Mouse (Mus musculus) limb, embryonic 15.5 days (tissue): Measurements from ENCODE around the gene Gmeb2. TPM values are rescaled to one million over a fixed set of nuclear protein-coding genes. Genes with fewer than 3 reads are reported as not detected.

Experiments
- ATAC-seq: fragments of 200-750 bp; cut with Nextera tagmentation; 2 replicates; pipeline ENCODE4 v1.8.0; 2017; ENCODE audit warnings: low read depth, moderate TSS enrichment; ENCODE audit not compliant: insufficient number of reproducible peaks, low FRiP score, low TSS enrichment
- H3K27ac ChIP-seq: fragments of 300-500 bp; sonication (generic); 2 replicates; pipeline ENCODE4 v1.5.1; 2015; ENCODE audit warnings: moderate library complexity, mild to moderate bottlenecking, inconsistent platforms
- H3K27me3 ChIP-seq: fragments of 300-500 bp; sonication (generic); 2 replicates; pipeline ENCODE4 v1.6.1; 2015; ENCODE audit warnings: inconsistent platforms
- H3K36me3 ChIP-seq: fragments of 300-500 bp; sonication (generic); 2 replicates; pipeline ENCODE4 v1.6.1; 2015; ENCODE audit warnings: inconsistent platforms
- H3K4me1 ChIP-seq: fragments of 300-500 bp; sonication (generic); 2 replicates; pipeline ENCODE4 v1.6.1; 2015; ENCODE audit warnings: inconsistent platforms
- H3K4me2 ChIP-seq: fragments of 300-500 bp; sonication (generic); 2 replicates; pipeline ENCODE4 v1.6.1; 2015; ENCODE audit warnings: mild to moderate bottlenecking, inconsistent platforms
- H3K4me3 ChIP-seq: fragments of 300-500 bp; sonication (generic); 2 replicates; pipeline ENCODE4 v1.5.1; 2015; ENCODE audit warnings: mild to moderate bottlenecking, inconsistent platforms
- H3K9ac ChIP-seq: fragments of 300-500 bp; sonication (generic); 2 replicates; pipeline ENCODE4 v1.6.1; 2015; ENCODE audit warnings: inconsistent platforms
- H3K9me3 ChIP-seq: fragments of 300-500 bp; sonication (generic); 2 replicates; pipeline ENCODE4 v1.6.1; 2016; ENCODE audit warnings: inconsistent platforms
- WGBS: fragments of 180-500 bp; shearing (Covaris S2); methylation state at CpG from one replicate; pipeline ENCODE4 v1.1.7; 2015; 5-methylcytosine and 5-hydroxymethylcytosine counted together
- polyA plus RNA-seq: library from polyadenylated mRNA; unstranded; fragments of >200 nt; fragmentation: Nextera tagmentation; extraction: Ambion mirVana; gene quantifications from 2 replicates; pipeline ENCODE4 v1.2.1, GENCODE M21; 2015

The Gmeb2 gene
- polyA plus RNA-seq, 1 experiment from 2014 or later = 15.1 TPM

GRCm38 (mm10) chr2:181238091-181238610 is 49.7 kb downstream of the Gmeb2 start:
- Histone ChIP-seq H3K4me3 (no peak overlapping the region), H3K27me3 (no peaks in the 10 kb centered on the region), H3K4me1 (peaks cover 14% of the 10 kb centered on the region), H3K9me3 (no peaks in the 10 kb centered on the region), H3K36me3 (peaks cover 24% of the 10 kb centered on the region), H3K4me2 (no peak overlapping the region), H3K9ac (no peak overlapping the region), H3K27ac (no peak overlapping the region)
- 80% methylated on average over 10 of the region's 10 CpGs for WGBS
- ATAC-seq = no peak

- Histone ChIP-seq H3K9me3 (no peaks in the 10 kb centered on the region), H3K9ac (no peak overlapping the region)
- WGBS = 90% methylated on average over 17 of the region's 17 CpGs
These were observed 50.4 kb downstream of the Gmeb2 start for GRCm38 (mm10) chr2:181237251-181238014.

GRCm38 (mm10) chr2:181235681-181236566 is 51.9 kb downstream of the Gmeb2 start:
- Histone ChIP-seq H3K36me3 (peaks cover 24% of the 10 kb centered on the region), H3K9ac (no peak overlapping the region), H3K4me3 (no peak overlapping the region), H3K4me1 (0 out of 2 replicates have a peak, but pooled peaks cover 2% of the 10 kb centered on the region), H3K27me3 (no peaks in the 10 kb centered on the region), H3K4me2 (no peak overlapping the region), H3K27ac (no peak overlapping the region), H3K9me3 (no peaks in the 10 kb centered on the region)
- ATAC-seq = no peak
- 84% methylated on average over 23 of the region's 23 CpGs for WGBS

More at GRCm38 (mm10) chr2:181237251-181238014, 50.4 kb downstream of the Gmeb2 start:
- no peak overlapping the region for H3K27ac ChIP-seq
- no peak overlapping the region for H3K4me3 ChIP-seq
- H3K27me3 ChIP-seq = no peaks in the 10 kb centered on the region
- H3K4me1 ChIP-seq = peaks cover 14% of the 10 kb centered on the region
- no peak for ATAC-seq
- peaks cover 24% of the 10 kb centered on the region for H3K36me3 ChIP-seq
- H3K4me2 ChIP-seq = no peak overlapping the region

- Histone ChIP-seq H3K27me3 (no peaks in the 10 kb centered on the region), H3K27ac (no peak overlapping the region), H3K36me3 (peaks cover 27% of the 10 kb centered on the region), H3K4me2 (no peak overlapping the region), H3K4me3 (no peak overlapping the region), H3K9ac (no peak overlapping the region), H3K4me1 (0 out of 2 replicates have a peak, but pooled peaks cover 2% of the 10 kb centered on the region), H3K9me3 (no peaks in the 10 kb centered on the region)
- ATAC-seq = no peak
- 88% methylated on average over 11 of the region's 11 CpGs for WGBS
These were observed 53.2 kb downstream of the Gmeb2 start for GRCm38 (mm10) chr2:181234680-181235079.

- ATAC-seq = no peak
- no peak overlapping the region for H3K27ac ChIP-seq
- no peak overlapping the region for H3K9ac ChIP-seq
- H3K36me3 ChIP-seq = peaks cover 32% of the 10 kb centered on the region
- no peak overlapping the region for H3K4me2 ChIP-seq
- WGBS = 86% methylated on average over 15 of the region's 15 CpGs
- H3K9me3 ChIP-seq = no peaks in the 10 kb centered on the region
- no peaks in the 10 kb centered on the region for H3K4me1 ChIP-seq
- H3K4me3 ChIP-seq = no peak overlapping the region
- no peaks in the 10 kb centered on the region for H3K27me3 ChIP-seq
These were observed 54.4 kb downstream of the Gmeb2 start for GRCm38 (mm10) chr2:181233443-181233842.

GRCm38 (mm10) chr2:181231171-181231570 is 56.7 kb downstream of the Gmeb2 start:
- no peak for ATAC-seq
- Histone ChIP-seq H3K27ac (no peak overlapping the region), H3K9ac (no peak overlapping the region), H3K36me3 (peaks cover 23% of the 10 kb centered on the region), H3K27me3 (no peaks in the 10 kb centered on the region), H3K4me2 (no peak overlapping the region), H3K4me1 (no peaks in the 10 kb centered on the region), H3K4me3 (no peak overlapping the region), H3K9me3 (no peaks in the 10 kb centered on the region)
- 77% methylated on average over 19 of the region's 20 CpGs for WGBS

GRCm38 (mm10) chr2:181228335-181228734 is 59.5 kb downstream of the Gmeb2 start:
- H3K9ac ChIP-seq = no peak overlapping the region
- no peaks in the 10 kb centered on the region for H3K9me3 ChIP-seq
- H3K27ac ChIP-seq = no peak overlapping the region
- no peaks in the 10 kb centered on the region for H3K4me1 ChIP-seq
- no peaks in the 10 kb centered on the region for H3K27me3 ChIP-seq
- WGBS = 60% methylated on average over 1 of the region's 1 CpGs
- peaks cover 8% of the 10 kb centered on the region for H3K36me3 ChIP-seq
- H3K4me3 ChIP-seq = no peak overlapping the region
- H3K4me2 ChIP-seq = no peak overlapping the region
- no peak for ATAC-seq

- Histone ChIP-seq H3K4me3 (no peak overlapping the region), H3K27me3 (no peaks in the 10 kb centered on the region), H3K4me2 (no peak overlapping the region), H3K36me3 (peaks cover 8% of the 10 kb centered on the region), H3K9me3 (no peaks in the 10 kb centered on the region), H3K9ac (no peak overlapping the region), H3K27ac (no peak overlapping the region), H3K4me1 (no peaks in the 10 kb centered on the region)
- WGBS = 85% methylated on average over 3 of the region's 3 CpGs
- no peak for ATAC-seq
These were observed 60.7 kb downstream of the Gmeb2 start for GRCm38 (mm10) chr2:181227122-181227521.

- H3K27me3 ChIP-seq = no peaks in the 10 kb centered on the region
- H3K4me1 ChIP-seq = peaks cover 5% of the 10 kb centered on the region; the same call in 1 of the 2 replicates
- no peak overlapping the region for H3K4me2 ChIP-seq
- 0 out of 2 replicates have a peak, but pooled peaks cover 4% of the 10 kb centered on the region for H3K36me3 ChIP-seq
- H3K9ac ChIP-seq = no peak overlapping the region
- WGBS = 86% methylated on average over 2 of the region's 2 CpGs
- no peak overlapping the region for H3K27ac ChIP-seq
- H3K9me3 ChIP-seq = no peaks in the 10 kb centered on the region
- no peak overlapping the region for H3K4me3 ChIP-seq
- ATAC-seq = no peak
These were observed 62.8 kb downstream of the Gmeb2 start for GRCm38 (mm10) chr2:181224994-181225393.

- Histone ChIP-seq H3K4me3 (peak overlapping the region; percentile 35), H3K4me1 (peaks cover 11% of the 10 kb centered on the region), H3K27ac (peak overlapping the region; percentile 83), H3K36me3 (no peaks in the 10 kb centered on the region), H3K27me3 (no peaks in the 10 kb centered on the region), H3K9me3 (no peaks in the 10 kb centered on the region), H3K4me2 (peak overlapping the region; percentile 58), H3K9ac (no peak overlapping the region)
- 45% methylated on average over 2 of the region's 2 CpGs for WGBS
- no peak for ATAC-seq
These were observed 67.5 kb downstream of the Gmeb2 start for GRCm38 (mm10) chr2:181220361-181220760.

- peak within 1 kb of the TSS; percentile 83 for H3K27ac ChIP-seq
- H3K27me3 ChIP-seq = no peaks in the 10 kb centered on the region
- WGBS = under 1% methylated on average over 25 of the region's 25 CpGs
- H3K36me3 ChIP-seq = no peaks in the 10 kb centered on the region
- peak within 1 kb of the TSS; percentile 58 for H3K4me2 ChIP-seq
- H3K4me3 ChIP-seq = peak within 1 kb of the TSS; percentile 35
- H3K9me3 ChIP-seq = no peaks in the 10 kb centered on the region
- ATAC-seq = peak; percentile 81
- peaks cover 11% of the 10 kb centered on the region for H3K4me1 ChIP-seq
- 0 out of 2 replicates have a peak within 1 kb of the TSS, but pooled peaks have one; percentile 20 for H3K9ac ChIP-seq
These were observed 68.2 kb downstream of the Gmeb2 start, which contains the start of gene Fndc11 for GRCm38 (mm10) chr2:181219538-181220216. Gene Fndc11, plus strand, starts transcription at chr2:181220013.
